Mouse (Mus musculus) gastrocnemius, postnatal 36 days (tissue): ENCODE data around the gene Gm26920. TPM values are rescaled to one million over a fixed set of nuclear protein-coding genes. Genes with fewer than 3 reads are reported as not detected.
"Not testable (repeated sequence)": the region's sequence is repeated elsewhere in the genome, so short reads cannot be mapped to it uniquely, and the experiment has no call there.

Source experiments
- DNase-seq, 2 experiments: peaks; one replicate each; pipeline ENCODE4 v3.0.0; 2022
- intact Hi-C: fragments of 180-260 bp; cut with DNase I; formaldehyde crosslinking; loops from one replicate; pipeline ENCODE4 v1.15.1; 2025
- long read RNA-seq, 2 experiments: library from polyadenylated mRNA; stranded (forward); transcript quantifications; one replicate each; pipeline ENCODE4 v2.0.0; 2021
- total RNA-seq, 2 experiments: library from RNA; stranded (reverse); gene quantifications; 2 replicates each; pipeline ENCODE4 v1.2.3; 2021

The Gm26920 gene
- not detected for total RNA-seq
- long read RNA-seq, experiment 1, result 0 reads
- long read RNA-seq, experiment 2, partial matches to known transcripts, result 0 of 2 reads
- long read RNA-seq, experiment 2, other reads (novel, unspliced or antisense), result 1 of 2 reads

- intact Hi-C loops, result loop anchor here (5.0 kb wide), 1 partner anchor 87 kb away; no protein-coding TSS in a partner anchor
- DNase-seq, result peak; percentile 95 to 96
These were observed at the start of gene Gm26920, which contains the start of gene Zfp566 for GRCm38 (mm10) chr7:30090092-30090969. Gene Gm26920 (minus strand): TSS chr7:30090410. Gene Zfp566 (minus strand): TSS chr7:30090527.

- no peak for DNase-seq
- intact Hi-C loops, result no loop called here
These were observed 46.6 kb upstream of the Gm26920 start for GRCm38 (mm10) chr7:30136826-30137225.

GRCm38 (mm10) chr7:30132396-30132795 lies 42.2 kb upstream of the Gm26920 start:
- intact Hi-C loops, result no loop called here

GRCm38 (mm10) chr7:30129900-30130299 lies 39.7 kb upstream of the Gm26920 start:
- intact Hi-C loops, result no loop called here
- no peak for DNase-seq

More at GRCm38 (mm10) chr7:30132396-30132795, 42.2 kb upstream of the Gm26920 start:
- no peak for DNase-seq

- intact Hi-C loops, result no loop called here
- no peak for DNase-seq
These were observed 31.9 kb upstream of the Gm26920 start for GRCm38 (mm10) chr7:30122188-30122530.

GRCm38 (mm10) chr7:30121308-30122187 lies 31.3 kb upstream of the Gm26920 start, which contains the start of gene Zfp382:
Gene Zfp382 (plus strand): TSS chr7:30121942.
- intact Hi-C loops, result no loop called here
- DNase-seq, result peak; percentile 85 to 87

- intact Hi-C loops, result not testable (repeated sequence)
These were observed 27.7 kb upstream of the Gm26920 start for GRCm38 (mm10) chr7:30117935-30118334.

GRCm38 (mm10) chr7:30116076-30116475 lies 25.9 kb upstream of the Gm26920 start:
- intact Hi-C loops, result no loop called here
- no peak for DNase-seq

More at GRCm38 (mm10) chr7:30117935-30118334, 27.7 kb upstream of the Gm26920 start:
- DNase-seq, result not testable (repeated sequence)

GRCm38 (mm10) chr7:30099297-30099696 lies 9.1 kb upstream of the Gm26920 start:
- intact Hi-C loops, result no loop called here
- peak in 1 of 2 experiments; percentile 26 for DNase-seq

GRCm38 (mm10) chr7:30095551-30096125 lies 5.4 kb upstream of the Gm26920 start:
- no peak for DNase-seq
- intact Hi-C loops, result no loop called here

GRCm38 (mm10) chr7:30094646-30095429 lies 4.6 kb upstream of the Gm26920 start, which contains the start of gene Zfp260:
Gene Zfp260 (plus strand): TSS chr7:30094777.
- intact Hi-C loops, result loop anchor here (5.0 kb wide), 1 partner anchor 82 kb away; no protein-coding TSS in a partner anchor
- peak; percentile 82 to 85 for DNase-seq

- intact Hi-C loops, result loop anchor here (5.0 kb wide), 1 partner anchor 83 kb away; no protein-coding TSS in a partner anchor
- DNase-seq, result no peak
These were observed 3.8 kb upstream of the Gm26920 start for GRCm38 (mm10) chr7:30093918-30094415.

- intact Hi-C loops, result loop anchor here (5.0 kb wide), 1 partner anchor 85 kb away; no protein-coding TSS in a partner anchor
- DNase-seq, result no peak
These were observed 2.5 kb upstream of the Gm26920 start for GRCm38 (mm10) chr7:30092666-30093065.

- intact Hi-C loops, result loop anchor here (5.0 kb wide), 1 partner anchor 86 kb away; no protein-coding TSS in a partner anchor
- DNase-seq, result no peak
These were observed 868 bp upstream of the Gm26920 start for GRCm38 (mm10) chr7:30090970-30091585.

- DNase-seq, result no peak
- intact Hi-C loops, result loop anchor here (5.0 kb wide), 1 partner anchor 72 kb away; no protein-coding TSS in a partner anchor
These were observed 805 bp downstream of the Gm26920 start for GRCm38 (mm10) chr7:30089405-30089804.

GRCm38 (mm10) chr7:30086524-30086923 lies 3.7 kb downstream of the Gm26920 start:
- DNase-seq, result no peak
- intact Hi-C loops, result loop anchor here (5.0 kb wide), 1 partner anchor 69 kb away; no protein-coding TSS in a partner anchor

- intact Hi-C loops, result no loop called here
These were observed 17.8 kb downstream of the Gm26920 start, which contains the start of gene Zfp82 for GRCm38 (mm10) chr7:30072146-30073028. Gene Zfp82 (minus strand): TSS chr7:30072900.

More at GRCm38 (mm10) chr7:30072146-30073028, 17.8 kb downstream of the Gm26920 start, which contains the start of gene Zfp82:
- DNase-seq, result peak; percentile 70 to 75
